Mouse (Mus musculus): ENCODE measurements around the gene Sec61a1. TPM values are rescaled to one million over a fixed set of nuclear protein-coding genes. Genes with fewer than 3 reads are reported as not detected.

Gene Sec61a1
- 171 and 194 TPM in 2 replicates for polyA plus RNA-seq (2015; fragmentation: Nextera tagmentation; extraction: Ambion mirVana)

GRCm38 (mm10) chr6:88518404-88519263 lies at the start of gene Sec61a1:
TSS of gene Sec61a1 (minus strand) at chr6:88518905.
- peaks cover 10% of the 10 kb centered on the region; the same call in 1 of the 2 replicates for H3K4me1 ChIP-seq (replicated peaks; ENCODE audit: insufficient read depth, low read length)
- DNase-seq (ENCODE audit: low spot score) = peak; percentile 99
- peak within 1 kb of the TSS; percentile 87 for H3K27ac ChIP-seq
- H3K36me3 ChIP-seq (ENCODE audit: insufficient read depth, low read length) = peaks cover 25% of the 10 kb centered on the region; the same call in 1 of the 2 replicates
- H3K9ac ChIP-seq (ENCODE audit: low read depth, low read length) = peak within 1 kb of the TSS; percentile 84
- H3K9me3 ChIP-seq (replicated peaks; ENCODE audit: low read length) = no peaks in the 10 kb centered on the region
- H3K4me2 ChIP-seq (ENCODE audit: low read length) = peak within 1 kb of the TSS; percentile 68
- no peak for TF ChIP-seq CTCF (IDR thresholded peaks at IDR 0.05; ENCODE audit: low read depth)
- peak within 1 kb of the TSS; percentile 83 for H3K4me3 ChIP-seq (replicated peaks; ENCODE audit: low read depth, low read length)
- peak; percentile 97 for ATAC-seq (replicated peaks; ENCODE audit: low FRiP score, low read depth)
- WGBS = under 1% methylated on average over 80 of the region's 80 CpGs
- H3K27me3 ChIP-seq (ENCODE audit: insufficient read depth, low read length) = no peaks in the 10 kb centered on the region

GRCm38 (mm10) chr6:88566676-88567075 lies 48.0 kb upstream of the Sec61a1 start:
- H3K9ac ChIP-seq (ENCODE audit: low read depth, low read length) = no peak overlapping the region
- H3K27me3 ChIP-seq (ENCODE audit: insufficient read depth, low read length) = no peaks in the 10 kb centered on the region
- H3K4me1 ChIP-seq (replicated peaks; ENCODE audit: insufficient read depth, low read length) = no peaks in the 10 kb centered on the region
- no peak overlapping the region for H3K27ac ChIP-seq
- no peaks in the 10 kb centered on the region for H3K9me3 ChIP-seq (replicated peaks; ENCODE audit: low read length)
- 21% methylated on average over 7 of the region's 7 CpGs for WGBS
- H3K4me3 ChIP-seq (replicated peaks; ENCODE audit: low read depth, low read length) = no peak overlapping the region
- TF ChIP-seq CTCF (IDR thresholded peaks at IDR 0.05; ENCODE audit: low read depth) = no peak
- ATAC-seq (replicated peaks; ENCODE audit: low FRiP score, low read depth) (no peak), DNase-seq (ENCODE audit: low spot score) (no peak)
- no peaks in the 10 kb centered on the region for H3K36me3 ChIP-seq (ENCODE audit: insufficient read depth, low read length)
- no peak overlapping the region for H3K4me2 ChIP-seq (ENCODE audit: low read length)

- 35% methylated on average over 6 of the region's 6 CpGs for WGBS
- ATAC-seq (replicated peaks; ENCODE audit: low FRiP score, low read depth) (no peak), DNase-seq (ENCODE audit: low spot score) (peak; percentile 57)
- Histone ChIP-seq H3K36me3 (ENCODE audit: insufficient read depth, low read length) (no peaks in the 10 kb centered on the region), H3K9me3 (replicated peaks; ENCODE audit: low read length) (no peaks in the 10 kb centered on the region), H3K4me3 (replicated peaks; ENCODE audit: low read depth, low read length) (no peak overlapping the region), H3K27me3 (ENCODE audit: insufficient read depth, low read length) (no peaks in the 10 kb centered on the region), H3K4me2 (ENCODE audit: low read length) (no peak overlapping the region), H3K27ac (no peak overlapping the region), H3K4me1 (replicated peaks; ENCODE audit: insufficient read depth, low read length) (no peaks in the 10 kb centered on the region), H3K9ac (ENCODE audit: low read depth, low read length) (no peak overlapping the region)
- peak; percentile 61 for TF ChIP-seq CTCF (IDR thresholded peaks at IDR 0.05; ENCODE audit: low read depth)
Measured at GRCm38 (mm10) chr6:88565033-88565432, 46.3 kb upstream of the Sec61a1 start.

- no peak for DNase-seq (ENCODE audit: low spot score)
- Histone ChIP-seq H3K27ac (no peak overlapping the region), H3K4me3 (replicated peaks; ENCODE audit: low read depth, low read length) (no peak overlapping the region), H3K4me2 (ENCODE audit: low read length) (no peak overlapping the region), H3K9ac (ENCODE audit: low read depth, low read length) (no peak overlapping the region), H3K27me3 (ENCODE audit: insufficient read depth, low read length) (no peaks in the 10 kb centered on the region), H3K4me1 (replicated peaks; ENCODE audit: insufficient read depth, low read length) (no peaks in the 10 kb centered on the region), H3K9me3 (replicated peaks; ENCODE audit: low read length) (no peaks in the 10 kb centered on the region), H3K36me3 (ENCODE audit: insufficient read depth, low read length) (no peaks in the 10 kb centered on the region)
- TF ChIP-seq CTCF (IDR thresholded peaks at IDR 0.05; ENCODE audit: low read depth) = no peak
- ATAC-seq (replicated peaks; ENCODE audit: low FRiP score, low read depth) = no peak
- 89% methylated on average over 4 of the region's 4 CpGs for WGBS
Measured at GRCm38 (mm10) chr6:88560156-88560555, 41.5 kb upstream of the Sec61a1 start.

DNA sequence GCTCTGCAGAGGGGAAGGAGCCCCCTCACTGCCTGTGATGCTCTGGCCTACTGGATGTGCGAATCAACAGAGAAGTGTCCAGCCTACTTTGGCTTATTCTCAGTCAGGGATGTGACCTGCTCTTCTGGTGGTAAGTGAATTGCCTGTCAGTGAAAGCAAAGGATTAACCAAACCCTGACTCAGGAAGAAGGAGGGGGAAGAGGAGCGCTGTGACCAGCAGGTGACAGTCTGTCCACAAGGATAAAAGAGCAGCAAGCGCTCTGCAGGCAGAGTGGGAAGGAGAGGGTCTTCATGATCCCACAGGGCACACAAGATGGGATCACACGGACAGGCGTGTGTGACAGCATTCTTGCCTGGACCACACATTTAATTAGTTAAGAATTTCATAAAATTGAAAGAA lies 41.0 kb upstream of the Sec61a1 start:
- H3K4me3 ChIP-seq (replicated peaks; ENCODE audit: low read depth, low read length) = no peak overlapping the region
- H3K9me3 ChIP-seq (replicated peaks; ENCODE audit: low read length) = no peaks in the 10 kb centered on the region
- H3K36me3 ChIP-seq (ENCODE audit: insufficient read depth, low read length) = no peaks in the 10 kb centered on the region
- no peaks in the 10 kb centered on the region for H3K4me1 ChIP-seq (replicated peaks; ENCODE audit: insufficient read depth, low read length)
- peak; percentile 25 for DNase-seq (ENCODE audit: low spot score)
- WGBS = 47% methylated on average over 5 of the region's 5 CpGs
- H3K27ac ChIP-seq = no peak overlapping the region
- TF ChIP-seq CTCF (IDR thresholded peaks at IDR 0.05; ENCODE audit: low read depth) = peak; percentile 55
- no peak for ATAC-seq (replicated peaks; ENCODE audit: low FRiP score, low read depth)
- no peaks in the 10 kb centered on the region for H3K27me3 ChIP-seq (ENCODE audit: insufficient read depth, low read length)
- H3K4me2 ChIP-seq (ENCODE audit: low read length) = no peak overlapping the region
- H3K9ac ChIP-seq (ENCODE audit: low read depth, low read length) = no peak overlapping the region

DNA sequence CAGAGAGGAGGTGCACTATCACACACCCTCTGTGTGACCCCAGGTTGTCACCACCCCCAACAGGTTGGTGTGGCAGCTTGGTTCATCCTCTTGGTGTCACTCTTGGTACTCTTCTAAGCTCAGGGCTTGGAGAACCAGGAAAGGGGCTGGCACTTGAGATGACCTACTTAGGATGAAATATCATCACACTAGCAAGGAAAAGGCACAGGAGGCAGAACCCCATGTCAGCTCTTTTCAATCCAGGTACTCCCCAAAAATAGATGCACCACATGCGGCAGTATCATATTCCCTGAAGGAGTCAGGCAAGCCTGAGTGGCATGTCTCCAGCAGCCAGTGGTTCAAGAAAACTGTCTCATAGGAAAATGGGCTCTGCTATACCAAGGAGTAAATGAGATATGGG lies 39.4 kb upstream of the Sec61a1 start:
- ATAC-seq (replicated peaks; ENCODE audit: low FRiP score, low read depth) (no peak), DNase-seq (ENCODE audit: low spot score) (peak; percentile 16)
- Histone ChIP-seq H3K9ac (ENCODE audit: low read depth, low read length) (no peak overlapping the region), H3K4me3 (replicated peaks; ENCODE audit: low read depth, low read length) (no peak overlapping the region), H3K9me3 (replicated peaks; ENCODE audit: low read length) (no peaks in the 10 kb centered on the region), H3K36me3 (ENCODE audit: insufficient read depth, low read length) (no peaks in the 10 kb centered on the region), H3K27ac (no peak overlapping the region), H3K4me2 (ENCODE audit: low read length) (no peak overlapping the region), H3K27me3 (ENCODE audit: insufficient read depth, low read length) (no peaks in the 10 kb centered on the region), H3K4me1 (replicated peaks; ENCODE audit: insufficient read depth, low read length) (no peaks in the 10 kb centered on the region)
- WGBS = 69% methylated on average over 1 of the region's 1 CpGs
- TF ChIP-seq CTCF (IDR thresholded peaks at IDR 0.05; ENCODE audit: low read depth) = peak; percentile 24; the same call in 1 of the 2 replicates
